Mouse (Mus musculus): Measurements from ENCODE around the gene Nr4a2. TPM values are rescaled to one million over a fixed set of nuclear protein-coding genes. Genes with fewer than 3 reads are reported as not detected.

Gene Nr4a2
- polyA plus RNA-seq, 1 experiment from 2014 or later: 0.29 TPM

DNA sequence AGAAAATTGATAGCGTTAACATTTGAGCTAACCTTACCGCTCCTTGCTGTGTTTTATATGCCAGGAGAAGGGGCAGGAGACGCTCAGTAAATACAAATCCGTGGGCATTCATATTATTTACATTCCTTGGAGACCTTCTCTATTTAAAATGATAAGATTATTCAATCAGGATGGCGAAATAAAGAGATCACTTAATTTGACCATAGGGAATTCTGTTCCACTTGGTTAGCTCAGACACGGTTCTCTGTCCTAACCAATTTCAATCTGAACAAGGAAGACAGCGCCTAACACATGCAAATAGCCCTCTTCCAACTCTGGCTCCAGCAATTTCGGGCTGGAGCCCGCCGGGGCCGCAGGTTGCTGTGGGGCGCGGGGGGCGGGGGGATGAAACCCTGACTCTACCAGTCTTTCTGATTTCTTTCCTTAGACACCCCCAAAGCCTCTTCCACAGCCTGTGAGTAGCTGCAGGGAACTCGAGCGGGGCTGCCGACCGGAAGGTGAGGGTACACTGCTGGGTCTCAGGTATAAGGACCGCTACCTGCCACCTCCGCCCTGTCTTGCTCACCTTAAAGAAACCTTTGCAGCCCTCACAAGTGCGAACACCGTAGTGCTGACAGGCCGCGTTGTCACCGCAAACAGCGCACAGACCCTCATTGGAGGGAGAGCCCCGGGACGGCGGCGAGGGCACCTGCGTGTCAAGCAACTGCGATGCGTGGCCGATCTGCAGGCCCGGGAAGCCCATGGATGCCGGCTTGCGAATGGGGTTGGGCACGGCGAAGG lies 12.6 kb downstream of the Nr4a2 start:
- Histone ChIP-seq H3K36me3 (no peaks in the 10 kb centered on the region), H3K9me3 (replicated peaks) (no peaks in the 10 kb centered on the region), H3K9ac (no peak overlapping the region), H3K4me2 (no peak overlapping the region), H3K4me3 (replicated peaks) (no peak overlapping the region), H3K4me1 (replicated peaks) (peaks cover 21% of the 10 kb centered on the region), H3K27me3 (peaks cover 91% of the 10 kb centered on the region), H3K27ac (no peak overlapping the region)
- ATAC-seq (ENCODE audit: low read depth): no peak
- no peak for DNase-seq
- 6% methylated on average over 39 of the region's 39 CpGs for WGBS (ENCODE audit: insufficient replicate concordance)

DNA sequence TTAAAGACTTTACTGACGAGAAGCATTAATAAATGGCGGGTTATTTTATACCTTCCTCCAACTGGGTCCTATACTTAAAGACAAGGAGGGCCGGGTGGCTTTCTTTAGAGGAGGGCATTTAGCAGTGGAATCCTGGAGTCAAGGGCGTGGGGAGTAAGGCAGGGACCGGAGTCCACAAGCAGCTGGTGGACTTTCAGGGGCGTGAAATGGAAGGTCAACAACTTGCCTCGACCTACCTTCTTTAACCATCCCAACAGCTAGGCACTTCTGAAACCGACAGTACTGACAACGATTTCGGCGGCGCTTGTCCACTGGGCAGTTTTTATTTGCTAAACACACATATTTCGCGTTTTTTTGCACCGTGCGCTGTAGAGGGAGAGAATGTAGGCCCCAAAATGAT lies 13.4 kb downstream of the Nr4a2 start:
- no peak for ATAC-seq (ENCODE audit: low read depth)
- Histone ChIP-seq H3K27ac (no peak overlapping the region), H3K9me3 (replicated peaks) (no peaks in the 10 kb centered on the region), H3K4me2 (no peak overlapping the region), H3K4me3 (replicated peaks) (no peak overlapping the region), H3K36me3 (no peaks in the 10 kb centered on the region), H3K27me3 (peaks cover 95% of the 10 kb centered on the region), H3K9ac (no peak overlapping the region), H3K4me1 (replicated peaks) (peaks cover 16% of the 10 kb centered on the region)
- no peak for DNase-seq
- 8% methylated on average over 16 of the region's 16 CpGs for WGBS (ENCODE audit: insufficient replicate concordance)

DNA sequence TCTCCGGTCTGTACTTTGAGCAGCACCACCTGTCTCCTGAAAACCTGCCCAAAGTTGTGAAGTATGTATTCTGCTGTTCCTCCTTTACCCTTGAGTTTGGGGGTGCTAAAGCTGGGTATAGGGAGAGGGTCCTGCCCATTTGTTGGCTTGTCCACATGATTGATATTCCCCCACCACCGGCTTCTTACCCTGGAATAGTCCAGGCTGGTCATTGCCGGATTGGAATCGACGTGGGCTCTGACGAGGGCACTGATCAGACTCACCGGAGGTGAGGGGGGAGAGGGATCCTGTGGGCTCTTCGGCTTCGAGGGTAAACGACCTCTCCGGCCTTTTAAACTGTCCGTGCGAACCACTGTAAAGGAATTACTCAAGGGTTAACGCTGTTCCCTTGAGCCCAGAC lies 13.9 kb downstream of the Nr4a2 start:
- no peaks in the 10 kb centered on the region for H3K9me3 ChIP-seq (replicated peaks)
- no peak overlapping the region for H3K4me3 ChIP-seq (replicated peaks)
- H3K9ac ChIP-seq: no peak overlapping the region
- no peaks in the 10 kb centered on the region for H3K36me3 ChIP-seq
- H3K4me2 ChIP-seq: no peak overlapping the region
- peaks cover 11% of the 10 kb centered on the region for H3K4me1 ChIP-seq (replicated peaks)
- no peak overlapping the region for H3K27ac ChIP-seq
- DNase-seq: no peak
- 6% methylated on average over 14 of the region's 14 CpGs for WGBS (ENCODE audit: insufficient replicate concordance)
- H3K27me3 ChIP-seq: peaks cover 96% of the 10 kb centered on the region
- no peak for ATAC-seq (ENCODE audit: low read depth)

DNA sequence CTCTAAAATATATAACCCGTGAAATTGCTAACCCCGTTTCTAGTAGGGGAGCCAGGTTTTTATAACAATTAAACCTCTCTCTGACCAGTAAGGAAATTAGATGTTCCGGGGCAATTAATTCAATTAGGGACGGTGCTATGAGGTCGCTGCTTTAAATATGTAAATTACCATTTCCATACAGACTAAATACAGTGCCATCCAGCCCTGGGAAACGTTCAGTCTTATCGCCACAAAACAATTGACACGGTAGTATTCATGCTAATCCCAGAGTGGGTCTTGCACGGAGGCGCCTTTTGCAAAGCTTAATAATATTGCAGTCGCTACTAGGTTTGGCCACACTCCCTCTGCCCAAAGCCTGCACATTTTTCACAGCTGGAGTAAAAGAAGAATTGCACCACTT lies 14.5 kb downstream of the Nr4a2 start:
- WGBS (ENCODE audit: insufficient replicate concordance): 5% methylated on average over 11 of the region's 11 CpGs
- no peak for ATAC-seq (ENCODE audit: low read depth)
- Histone ChIP-seq H3K27me3 (peaks cover 96% of the 10 kb centered on the region), H3K36me3 (no peaks in the 10 kb centered on the region), H3K4me1 (replicated peaks) (peaks cover 7% of the 10 kb centered on the region), H3K9ac (no peak overlapping the region), H3K27ac (no peak overlapping the region), H3K4me2 (no peak overlapping the region), H3K9me3 (replicated peaks) (no peaks in the 10 kb centered on the region), H3K4me3 (replicated peaks) (no peak overlapping the region)
- no peak for DNase-seq

DNA sequence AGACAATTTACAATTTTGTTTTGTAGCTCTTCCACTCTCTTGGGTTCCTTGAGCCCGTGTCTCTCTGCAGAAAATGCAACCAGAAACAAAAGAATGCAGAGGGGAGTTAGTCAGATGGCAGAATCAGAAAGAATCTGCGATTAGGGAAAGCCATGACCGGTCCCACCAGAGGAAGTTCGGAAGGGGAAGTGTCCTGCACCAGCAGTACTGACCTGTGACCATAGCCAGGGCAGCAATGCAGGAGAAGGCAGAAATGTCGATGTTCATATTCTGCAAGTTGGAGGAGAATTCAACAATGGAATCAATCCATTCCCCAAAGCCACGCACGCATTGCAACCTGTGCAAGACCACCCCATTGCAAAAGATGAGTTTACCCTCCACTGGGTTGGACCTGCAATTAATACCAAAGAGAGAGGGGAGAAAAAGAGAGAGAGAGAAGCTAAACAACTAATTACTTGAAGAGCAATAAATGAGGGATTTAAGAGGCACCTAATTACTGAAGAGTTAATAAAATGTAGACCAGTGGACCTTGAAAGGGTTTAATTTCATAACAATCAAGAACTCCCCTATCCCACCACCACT lies 15.4 kb downstream of the Nr4a2 start:
- Histone ChIP-seq H3K9ac (no peak overlapping the region), H3K27me3 (peaks cover 96% of the 10 kb centered on the region), H3K36me3 (no peaks in the 10 kb centered on the region), H3K4me3 (replicated peaks) (no peak overlapping the region), H3K27ac (no peak overlapping the region), H3K4me2 (no peak overlapping the region), H3K4me1 (replicated peaks) (no peaks in the 10 kb centered on the region), H3K9me3 (replicated peaks) (no peaks in the 10 kb centered on the region)
- WGBS (ENCODE audit: insufficient replicate concordance): 6% methylated on average over 7 of the region's 7 CpGs
- ATAC-seq (ENCODE audit: low read depth): no peak
- DNase-seq: no peak

- Histone ChIP-seq H3K27ac (no peak overlapping the region), H3K36me3 (no peaks in the 10 kb centered on the region), H3K27me3 (peaks cover 96% of the 10 kb centered on the region), H3K4me1 (replicated peaks) (peaks cover 7% of the 10 kb centered on the region; the same call in 1 of the 2 replicates), H3K4me2 (no peak overlapping the region), H3K4me3 (replicated peaks) (no peak overlapping the region), H3K9me3 (replicated peaks) (no peaks in the 10 kb centered on the region), H3K9ac (no peak overlapping the region)
- no peak for DNase-seq
- WGBS (ENCODE audit: insufficient replicate concordance): 12% methylated on average over 7 of the region's 7 CpGs
- ATAC-seq (ENCODE audit: low read depth): no peak
Observed at GRCm38 (mm10) chr2:57105401-57105800, 18.4 kb downstream of the Nr4a2 start.

DNA sequence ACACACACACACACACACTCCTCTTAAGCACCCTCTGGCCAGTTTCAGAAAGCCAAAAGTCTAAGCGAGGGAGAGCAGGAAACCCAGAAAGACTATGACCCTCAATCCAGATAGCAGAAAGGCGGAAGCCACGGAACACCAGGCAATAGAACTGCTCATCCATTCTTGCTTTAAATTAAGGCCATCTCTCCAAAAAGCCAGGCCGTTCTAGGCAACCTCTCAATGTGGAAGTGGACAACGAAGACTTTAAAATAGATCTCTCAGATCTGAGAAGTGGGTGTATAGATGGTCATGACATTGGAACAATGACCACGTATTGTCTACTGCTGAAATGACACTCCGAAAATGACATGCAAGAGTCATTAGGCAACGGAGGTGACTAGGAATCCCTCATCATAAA lies 19.1 kb downstream of the Nr4a2 start:
- WGBS (ENCODE audit: insufficient replicate concordance): 5% methylated on average over 8 of the region's 8 CpGs
- ATAC-seq (ENCODE audit: low read depth) (no peak), DNase-seq (no peak)
- H3K4me3 ChIP-seq (replicated peaks): no peak overlapping the region
- peaks cover 96% of the 10 kb centered on the region for H3K27me3 ChIP-seq
- no peak overlapping the region for H3K27ac ChIP-seq
- H3K4me2 ChIP-seq: no peak overlapping the region
- peaks cover 7% of the 10 kb centered on the region; the same call in 1 of the 2 replicates for H3K4me1 ChIP-seq (replicated peaks)
- H3K9me3 ChIP-seq (replicated peaks): no peaks in the 10 kb centered on the region
- no peaks in the 10 kb centered on the region for H3K36me3 ChIP-seq
- no peak overlapping the region for H3K9ac ChIP-seq

- Histone ChIP-seq H3K27ac (no peak overlapping the region), H3K9ac (no peak overlapping the region), H3K4me2 (no peak overlapping the region), H3K9me3 (replicated peaks) (no peaks in the 10 kb centered on the region), H3K4me3 (replicated peaks) (no peak overlapping the region), H3K36me3 (no peaks in the 10 kb centered on the region), H3K27me3 (peaks cover 95% of the 10 kb centered on the region), H3K4me1 (replicated peaks) (peaks cover 7% of the 10 kb centered on the region; the same call in 1 of the 2 replicates)
- ATAC-seq (ENCODE audit: low read depth) (no peak), DNase-seq (no peak)
- 2% methylated on average over 26 of the region's 26 CpGs for WGBS (ENCODE audit: insufficient replicate concordance)
Observed at GRCm38 (mm10) chr2:57103845-57104660, 19.8 kb downstream of the Nr4a2 start.

- H3K9me3 ChIP-seq (replicated peaks): no peaks in the 10 kb centered on the region
- H3K9ac ChIP-seq: no peak overlapping the region
- no peak overlapping the region for H3K27ac ChIP-seq
- ATAC-seq (ENCODE audit: low read depth) (no peak), DNase-seq (no peak)
- peaks cover 93% of the 10 kb centered on the region for H3K27me3 ChIP-seq
- H3K4me1 ChIP-seq (replicated peaks): peaks cover 7% of the 10 kb centered on the region; the same call in 1 of the 2 replicates
- H3K4me2 ChIP-seq: peak overlapping the region; percentile 47
- 2% methylated on average over 35 of the region's 37 CpGs for WGBS (ENCODE audit: insufficient replicate concordance)
- no peaks in the 10 kb centered on the region for H3K36me3 ChIP-seq
- peak overlapping the region; percentile 32 for H3K4me3 ChIP-seq (replicated peaks)
Observed at GRCm38 (mm10) chr2:57102856-57103844, 20.7 kb downstream of the Nr4a2 start.

- H3K9ac ChIP-seq: no peak overlapping the region
- peaks cover 7% of the 10 kb centered on the region; the same call in 1 of the 2 replicates for H3K4me1 ChIP-seq (replicated peaks)
- H3K4me2 ChIP-seq: peak overlapping the region; percentile 47
- DNase-seq: no peak
- peak overlapping the region; percentile 32 for H3K4me3 ChIP-seq (replicated peaks)
- H3K36me3 ChIP-seq: no peaks in the 10 kb centered on the region
- ATAC-seq (ENCODE audit: low read depth): no peak
- H3K27ac ChIP-seq: no peak overlapping the region
- H3K27me3 ChIP-seq: peaks cover 93% of the 10 kb centered on the region
- no peaks in the 10 kb centered on the region for H3K9me3 ChIP-seq (replicated peaks)
- 2% methylated on average over 51 of the region's 51 CpGs for WGBS (ENCODE audit: insufficient replicate concordance)
Observed at GRCm38 (mm10) chr2:57102091-57102855, 21.5 kb downstream of the Nr4a2 start.

Data from liver, embryonic 13.5 days (tissue).